Mouse (Mus musculus): Measurements from ENCODE around the gene Sec23a. TPM values are rescaled to one million over a fixed set of nuclear protein-coding genes. Genes with fewer than 3 reads are reported as not detected.

The Sec23a gene
- polyA plus RNA-seq, 1 experiment: 24.6 TPM

DNA sequence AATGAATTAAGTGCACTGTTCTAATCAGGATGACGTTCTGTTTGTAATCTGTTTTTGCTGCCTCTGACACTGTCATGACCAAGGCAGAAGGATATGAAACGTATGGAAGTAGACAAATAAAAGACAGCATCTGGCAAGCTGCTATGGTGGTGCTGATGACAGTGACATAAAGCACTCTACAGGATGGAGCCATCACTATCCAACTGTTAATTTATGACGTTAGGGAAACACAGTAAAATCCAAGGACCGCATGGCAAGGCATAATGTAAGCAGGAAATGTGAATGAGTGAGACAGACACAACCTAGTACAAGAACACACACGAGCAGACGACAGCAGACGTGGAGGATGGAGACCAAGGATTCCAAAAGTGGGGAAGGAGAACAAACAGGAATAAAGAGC, 55.2 kb downstream of the Sec23a start:
- no peak overlapping the region for H3ac ChIP-seq (ENCODE audit: control insufficient read depth, insufficient read length)
- TF ChIP-seq MYOG (IDR thresholded peaks at IDR 0.05; ENCODE audit: control insufficient read depth in 1 of 3, insufficient read depth in 1 of 3, insufficient read length in 2 of 3, low read depth in 2 of 3): no peak
- no peak for TF ChIP-seq SRF (IDR thresholded peaks at IDR 0.05; ENCODE audit: control insufficient read depth, insufficient read length, low read depth)
- TF ChIP-seq CEBPB (IDR thresholded peaks at IDR 0.05; ENCODE audit: insufficient read depth, poor library complexity, severe bottlenecking): no peak
- TF ChIP-seq USF1 (IDR thresholded peaks at IDR 0.05; ENCODE audit: low read depth): no peak
- no peak for TF ChIP-seq POLR2AphosphoS2 (IDR thresholded peaks at IDR 0.05; ENCODE audit: insufficient read length, low read depth)
- no peak for TF ChIP-seq TCF3 (IDR thresholded peaks at IDR 0.05; ENCODE audit: insufficient read length, low read depth)
- TF ChIP-seq MYOD1 (IDR thresholded peaks at IDR 0.05; ENCODE audit: control insufficient read depth in 1 of 3, insufficient read length in 2 of 3, low read depth in 2 of 3): no peak
- no peak for TF ChIP-seq POLR2A (IDR thresholded peaks at IDR 0.05; ENCODE audit: insufficient read length, low read depth)
- H3K36me3 ChIP-seq (ENCODE audit: control insufficient read depth, insufficient read depth): peaks cover 8% of the 10 kb centered on the region
- H3K4me3 ChIP-seq: no peak overlapping the region
- no peaks in the 10 kb centered on the region for H3K79me2 ChIP-seq (ENCODE audit: control insufficient read depth, insufficient read depth)
- H3K27me3 ChIP-seq (ENCODE audit: control insufficient read depth, insufficient read depth, insufficient read length): no peaks in the 10 kb centered on the region
- H3K4me2 ChIP-seq (ENCODE audit: low read depth): no peak overlapping the region

DNA sequence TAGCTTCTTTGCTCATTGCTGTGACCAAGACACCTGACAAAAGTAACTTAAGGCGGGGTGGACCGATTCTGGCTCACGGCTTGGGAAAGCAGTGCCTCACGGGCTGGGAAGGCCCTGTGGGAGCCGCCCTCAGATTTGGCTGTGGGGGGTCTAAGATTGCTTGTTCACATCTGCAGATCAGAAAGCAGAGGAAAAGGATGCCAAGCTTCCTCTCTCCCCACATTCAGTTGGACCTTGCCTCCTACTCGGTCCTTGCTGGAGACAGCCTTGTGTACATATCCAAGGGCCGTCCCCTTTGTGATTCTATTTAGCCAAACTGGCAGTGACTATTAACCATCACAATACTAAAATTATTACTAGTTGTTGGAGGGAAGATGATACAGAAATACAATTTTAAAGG, 55.7 kb downstream of the Sec23a start:
- H3ac ChIP-seq (ENCODE audit: control insufficient read depth, insufficient read length): no peak overlapping the region
- peaks cover 8% of the 10 kb centered on the region for H3K36me3 ChIP-seq (ENCODE audit: control insufficient read depth, insufficient read depth)
- no peaks in the 10 kb centered on the region for H3K79me2 ChIP-seq (ENCODE audit: control insufficient read depth, insufficient read depth)
- no peak for TF ChIP-seq MYOG (IDR thresholded peaks at IDR 0.05; ENCODE audit: control insufficient read depth in 1 of 3, insufficient read depth in 1 of 3, insufficient read length in 2 of 3, low read depth in 2 of 3)
- TF ChIP-seq E2F4 (IDR thresholded peaks at IDR 0.05; ENCODE audit: insufficient read depth): no peak
- no peak for TF ChIP-seq REST (IDR thresholded peaks at IDR 0.05; ENCODE audit: insufficient read depth, insufficient read length)
- no peak for TF ChIP-seq POLR2AphosphoS2 (IDR thresholded peaks at IDR 0.05; ENCODE audit: insufficient read length, low read depth)
- no peak for TF ChIP-seq POLR2A (IDR thresholded peaks at IDR 0.05; ENCODE audit: insufficient read length, low read depth)
- no peak for TF ChIP-seq TCF12 (IDR thresholded peaks at IDR 0.05; ENCODE audit: insufficient read depth, poor library complexity, severe bottlenecking)
- TF ChIP-seq USF1 (IDR thresholded peaks at IDR 0.05; ENCODE audit: low read depth): no peak
- TF ChIP-seq MYOD1 (IDR thresholded peaks at IDR 0.05; ENCODE audit: control insufficient read depth in 1 of 3, insufficient read length in 2 of 3, low read depth in 2 of 3): no peak
- TF ChIP-seq SRF (IDR thresholded peaks at IDR 0.05; ENCODE audit: control insufficient read depth, insufficient read length, low read depth): no peak
- TF ChIP-seq CEBPB (IDR thresholded peaks at IDR 0.05; ENCODE audit: insufficient read depth, poor library complexity, severe bottlenecking): no peak
- TF ChIP-seq MAX (IDR thresholded peaks at IDR 0.05; ENCODE audit: low read depth): no peak
- no peak for TF ChIP-seq TCF3 (IDR thresholded peaks at IDR 0.05; ENCODE audit: insufficient read length, low read depth)
- H3K4me2 ChIP-seq (ENCODE audit: low read depth): no peak overlapping the region
- H3K27me3 ChIP-seq (ENCODE audit: control insufficient read depth, insufficient read depth, insufficient read length): no peaks in the 10 kb centered on the region
- H3K4me3 ChIP-seq: no peak overlapping the region

DNA sequence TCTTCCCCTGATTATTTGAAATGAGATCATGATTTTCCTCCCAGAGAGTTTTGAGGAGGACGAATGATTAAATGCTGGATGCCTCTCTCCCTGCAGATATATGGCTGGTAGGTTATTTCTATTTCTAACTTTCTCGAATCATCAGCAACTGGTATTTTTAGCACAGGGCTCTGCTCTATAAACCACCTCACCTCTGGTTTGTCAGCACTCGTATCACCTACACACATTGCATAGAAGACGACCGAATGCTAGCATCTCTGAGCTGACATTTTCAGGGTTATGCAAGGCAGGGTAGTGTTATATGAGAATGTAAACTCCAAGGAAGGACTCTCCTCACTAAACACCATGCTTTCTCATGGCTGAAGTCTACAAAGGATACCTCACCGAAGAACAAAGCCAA, 63.9 kb downstream of the Sec23a start:
- Histone ChIP-seq H3K4me2 (ENCODE audit: low read depth) (no peak overlapping the region), H3K79me2 (ENCODE audit: control insufficient read depth, insufficient read depth) (no peaks in the 10 kb centered on the region), H3K4me3 (no peak overlapping the region), H3ac (ENCODE audit: control insufficient read depth, insufficient read length) (no peak overlapping the region), H3K36me3 (ENCODE audit: control insufficient read depth, insufficient read depth) (no peaks in the 10 kb centered on the region), H3K27me3 (ENCODE audit: control insufficient read depth, insufficient read depth, insufficient read length) (no peaks in the 10 kb centered on the region)
- no peak for TF ChIP-seq MYOD1 (IDR thresholded peaks at IDR 0.05; ENCODE audit: control insufficient read depth in 1 of 3, insufficient read length in 2 of 3, low read depth in 2 of 3)
- no peak for TF ChIP-seq E2F4 (IDR thresholded peaks at IDR 0.05; ENCODE audit: insufficient read depth)

DNA sequence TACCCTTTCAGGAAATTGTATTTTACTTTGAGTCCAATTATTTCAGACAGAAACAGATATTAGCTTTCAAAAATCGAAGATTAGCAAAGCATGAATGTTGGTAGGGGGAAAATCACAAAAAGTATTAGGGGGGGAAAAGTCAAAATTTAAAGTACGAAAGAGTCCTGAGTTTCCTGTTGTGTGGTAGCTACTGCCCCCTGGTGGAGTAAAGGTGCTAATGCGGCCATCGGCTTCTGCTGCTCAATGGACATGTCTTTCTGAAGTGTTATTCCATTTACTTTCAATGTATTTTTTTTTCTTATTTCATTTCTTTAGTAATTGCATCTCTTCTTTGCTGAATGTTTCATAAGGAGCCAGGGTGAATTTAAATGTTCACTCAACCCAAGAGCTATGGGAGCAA, 64.6 kb downstream of the Sec23a start:
- Histone ChIP-seq H3K27me3 (ENCODE audit: control insufficient read depth, insufficient read depth, insufficient read length) (no peaks in the 10 kb centered on the region), H3K36me3 (ENCODE audit: control insufficient read depth, insufficient read depth) (no peaks in the 10 kb centered on the region), H3K4me2 (ENCODE audit: low read depth) (no peak overlapping the region), H3K79me2 (ENCODE audit: control insufficient read depth, insufficient read depth) (no peaks in the 10 kb centered on the region), H3K4me3 (no peak overlapping the region), H3ac (ENCODE audit: control insufficient read depth, insufficient read length) (no peak overlapping the region)
- TF ChIP-seq MYOD1 (IDR thresholded peaks at IDR 0.05; ENCODE audit: control insufficient read depth in 1 of 3, insufficient read length in 2 of 3, low read depth in 2 of 3) (no peak), MYOG (IDR thresholded peaks at IDR 0.05; ENCODE audit: control insufficient read depth in 1 of 3, insufficient read depth in 1 of 3, insufficient read length in 2 of 3, low read depth in 2 of 3) (no peak), E2F4 (IDR thresholded peaks at IDR 0.05; ENCODE audit: insufficient read depth) (no peak)

DNA sequence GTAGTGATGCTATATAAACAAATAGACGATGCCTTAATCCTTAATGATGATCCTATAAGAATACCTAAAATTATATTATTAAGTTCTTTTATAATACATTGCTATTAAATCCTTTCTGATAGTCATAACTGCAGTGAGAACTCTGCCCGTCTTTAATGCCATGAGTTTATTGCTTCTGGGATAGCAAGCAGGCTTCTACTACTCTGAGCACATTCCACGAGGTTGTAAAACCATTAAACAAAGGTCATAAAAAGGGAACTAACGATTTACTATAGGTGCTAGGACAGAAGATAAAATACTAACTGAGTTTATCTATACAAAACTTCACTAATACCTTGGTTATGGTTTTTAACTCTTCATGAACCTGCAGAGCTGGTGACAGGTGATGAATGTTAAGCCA, 69.3 kb downstream of the Sec23a start:
- no peaks in the 10 kb centered on the region for H3K79me2 ChIP-seq (ENCODE audit: control insufficient read depth, insufficient read depth)
- no peaks in the 10 kb centered on the region for H3K36me3 ChIP-seq (ENCODE audit: control insufficient read depth, insufficient read depth)
- no peak for TF ChIP-seq REST (IDR thresholded peaks at IDR 0.05; ENCODE audit: insufficient read depth, insufficient read length)
- no peak for TF ChIP-seq USF1 (IDR thresholded peaks at IDR 0.05; ENCODE audit: low read depth)
- no peak for TF ChIP-seq TCF3 (IDR thresholded peaks at IDR 0.05; ENCODE audit: insufficient read length, low read depth)
- TF ChIP-seq MYOG (IDR thresholded peaks at IDR 0.05; ENCODE audit: control insufficient read depth in 1 of 3, insufficient read depth in 1 of 3, insufficient read length in 2 of 3, low read depth in 2 of 3): no peak
- TF ChIP-seq TCF12 (IDR thresholded peaks at IDR 0.05; ENCODE audit: insufficient read depth, poor library complexity, severe bottlenecking): no peak
- no peak for TF ChIP-seq E2F4 (IDR thresholded peaks at IDR 0.05; ENCODE audit: insufficient read depth)
- no peak for TF ChIP-seq MYOD1 (IDR thresholded peaks at IDR 0.05; ENCODE audit: control insufficient read depth in 1 of 3, insufficient read length in 2 of 3, low read depth in 2 of 3)
- TF ChIP-seq SRF (IDR thresholded peaks at IDR 0.05; ENCODE audit: control insufficient read depth, insufficient read length, low read depth): no peak
- TF ChIP-seq CEBPB (IDR thresholded peaks at IDR 0.05; ENCODE audit: insufficient read depth, poor library complexity, severe bottlenecking): no peak
- TF ChIP-seq POLR2AphosphoS2 (IDR thresholded peaks at IDR 0.05; ENCODE audit: insufficient read length, low read depth): no peak
- no peak for TF ChIP-seq MAX (IDR thresholded peaks at IDR 0.05; ENCODE audit: low read depth)
- no peak for TF ChIP-seq POLR2A (IDR thresholded peaks at IDR 0.05; ENCODE audit: insufficient read length, low read depth)
- H3K4me3 ChIP-seq: no peak overlapping the region
- no peak overlapping the region for H3ac ChIP-seq (ENCODE audit: control insufficient read depth, insufficient read length)
- no peaks in the 10 kb centered on the region for H3K27me3 ChIP-seq (ENCODE audit: control insufficient read depth, insufficient read depth, insufficient read length)
- no peak overlapping the region for H3K4me2 ChIP-seq (ENCODE audit: low read depth)
